Mouse (Mus musculus) brain, embryonic 14.5 days (tissue): ENCODE data around the gene Samd4.

ENCODE experiments used
- CTCF ChIP-seq: fragments of 200-500 bp; IDR thresholded peaks from 2 replicates; pipeline ENCODE4 v1.5.1; 2012; ENCODE audit warnings: inconsistent platforms, mild to moderate bottlenecking, moderate library complexity, borderline replicate concordance; ENCODE audit not compliant: insufficient read depth, insufficient read length; ENCODE audit errors: extremely low read depth
- POLR2A ChIP-seq: fragments of 200-500 bp; IDR thresholded peaks from 2 replicates; pipeline ENCODE4 v1.6.1; 2012; ENCODE audit warnings: mild to moderate bottlenecking, inconsistent platforms, borderline replicate concordance; ENCODE audit not compliant: poor library complexity, insufficient read depth, insufficient read length, severe bottlenecking; ENCODE audit errors: extremely low read depth

- TF ChIP-seq CTCF (no peak), POLR2A (no peak)
Observed at GRCm38 (mm10) chr14:46976712-46977111, 94.1 kb downstream of the Samd4 start.
